Mouse (Mus musculus) testis, adult 2 months (tissue): ENCODE data around the gene Gmnn.

Experiments
- CTCF ChIP-seq: fragments of 200-500 bp; IDR thresholded peaks from 2 replicates; pipeline ENCODE4 v1.5.1; 2012; ENCODE audit warnings: low read depth, mild to moderate bottlenecking, inconsistent platforms, low read length, moderate library complexity; ENCODE audit not compliant: control insufficient read depth, insufficient read depth, insufficient replicate concordance
- POLR2A ChIP-seq: fragments of 200-500 bp; IDR thresholded peaks from 2 replicates; pipeline ENCODE4 v1.6.1; 2012; ENCODE audit warnings: low read depth, mild to moderate bottlenecking, inconsistent platforms, low read length, moderate library complexity; ENCODE audit not compliant: control insufficient read depth

DNA sequence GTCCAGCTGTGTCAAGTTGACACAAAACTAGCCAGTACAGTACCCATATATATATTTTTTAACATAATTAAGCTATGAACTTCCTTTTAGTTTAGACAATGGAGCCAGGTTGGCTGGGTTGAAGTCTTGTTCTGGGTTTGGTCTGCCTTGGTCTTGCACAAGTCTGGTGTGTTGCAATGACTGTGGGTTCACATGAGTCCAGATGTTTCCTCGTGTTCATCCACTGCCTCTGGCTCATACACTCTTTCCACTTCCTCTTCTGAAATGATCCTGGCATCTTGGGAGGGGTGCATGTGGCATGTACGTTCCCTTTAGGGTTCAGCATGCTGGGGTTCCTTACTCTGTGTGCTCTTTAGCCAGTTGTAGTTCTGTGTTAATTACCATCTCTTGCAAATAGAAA, 29.6 kb upstream of the Gmnn start:
- TF ChIP-seq CTCF = no peak
- no peak for TF ChIP-seq POLR2A
